Mouse (Mus musculus): ENCODE results near the gene Fbn1. TPM values are rescaled to one million over a fixed set of nuclear protein-coding genes. Genes with fewer than 3 reads are reported as not detected.
A peak's percentile ranks its signal among the peaks of the same experiment; 100 is the strongest.

Gene Fbn1
- polyA plus RNA-seq, 1 experiment from 2014 or later = 32.5 TPM

DNA sequence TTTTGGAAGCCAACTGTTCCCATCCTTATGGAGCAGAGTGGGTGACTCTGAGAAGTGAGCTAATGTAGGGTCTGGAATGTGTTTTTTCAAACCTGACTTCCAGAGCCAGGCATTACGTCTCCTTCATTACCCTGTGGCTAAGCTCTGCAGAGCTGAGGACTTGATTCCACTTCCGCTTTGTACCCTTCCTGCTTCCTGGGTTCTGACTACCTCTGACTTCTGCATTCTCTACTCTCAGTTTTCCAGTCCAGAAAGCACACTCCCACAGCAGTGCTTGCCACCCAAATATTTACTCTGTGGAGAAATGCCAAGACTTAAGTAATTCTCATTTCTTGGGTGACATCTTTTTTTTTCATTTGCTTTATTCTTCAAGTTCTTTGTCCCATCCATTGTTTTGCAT lies 185.2 kb downstream of the Fbn1 start:
- no peak for ATAC-seq (ENCODE audit: borderline replicate concordance, extremely low read depth, low FRiP score, low TSS enrichment)

DNA sequence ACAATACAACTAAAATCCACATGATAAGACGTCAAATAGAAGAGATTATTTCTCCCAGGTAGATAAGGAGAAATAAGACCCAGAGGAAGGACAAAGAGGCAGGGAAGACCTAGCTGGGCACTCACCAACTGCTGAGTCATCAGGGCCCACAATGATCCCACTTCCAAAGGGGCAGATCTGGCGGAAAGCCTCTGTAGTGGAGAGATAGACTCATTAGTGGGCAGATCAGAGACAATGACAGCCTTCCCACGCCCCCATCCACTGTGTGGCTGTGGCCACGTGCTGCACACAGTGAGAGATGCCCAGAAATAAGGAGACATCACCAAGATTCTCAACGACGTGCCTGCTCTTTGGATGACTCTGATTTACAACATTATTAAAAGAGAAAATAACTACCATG lies 186.7 kb downstream of the Fbn1 start:
- H3K9ac ChIP-seq = no peak overlapping the region
- no peak for ATAC-seq (ENCODE audit: borderline replicate concordance, extremely low read depth, low FRiP score, low TSS enrichment)
- no peak overlapping the region for H3K27ac ChIP-seq
- WGBS = 80% methylated on average over 6 of the region's 6 CpGs
- H3K4me1 ChIP-seq = peaks cover 10% of the 10 kb centered on the region; the same call in 1 of the 2 replicates
- no peaks in the 10 kb centered on the region for H3K27me3 ChIP-seq
- no peak overlapping the region for H3K4me2 ChIP-seq
- no peak overlapping the region for H3K4me3 ChIP-seq
- peaks cover 16% of the 10 kb centered on the region; the same call in 1 of the 2 replicates for H3K36me3 ChIP-seq
- H3K9me3 ChIP-seq = no peaks in the 10 kb centered on the region

More for the DNA sequence above, 185.2 kb downstream of the Fbn1 start:
- H3K9me3 ChIP-seq = no peaks in the 10 kb centered on the region
- no peak overlapping the region for H3K9ac ChIP-seq
- no peak overlapping the region for H3K4me2 ChIP-seq
- H3K27ac ChIP-seq = no peak overlapping the region
- no peak overlapping the region for H3K4me3 ChIP-seq
- H3K4me1 ChIP-seq = peaks cover 10% of the 10 kb centered on the region; the same call in 1 of the 2 replicates
- 76% methylated on average over 2 of the region's 2 CpGs for WGBS
- H3K36me3 ChIP-seq = peaks cover 9% of the 10 kb centered on the region; the same call in 1 of the 2 replicates
- H3K27me3 ChIP-seq = no peaks in the 10 kb centered on the region

DNA sequence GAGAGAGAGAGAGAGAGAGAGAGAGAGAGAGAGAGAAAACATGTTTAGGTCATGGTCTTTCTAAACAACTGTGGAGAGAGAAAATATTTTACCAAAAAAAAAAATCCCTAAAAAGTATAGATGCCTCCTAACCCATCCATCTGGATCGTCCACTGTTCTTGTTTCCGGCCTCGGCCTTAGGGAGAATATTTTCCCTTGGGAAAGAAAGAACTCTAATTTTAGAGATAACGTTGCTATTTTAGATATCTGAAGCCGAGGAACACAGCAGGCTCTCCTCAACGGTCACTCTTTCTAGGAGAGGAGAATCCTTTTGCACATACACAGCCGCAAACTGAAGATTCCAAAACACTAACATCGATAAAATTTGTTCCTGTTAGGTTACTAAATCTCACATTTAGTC lies 188.1 kb downstream of the Fbn1 start:
- peak overlapping the region; percentile 53; the same call in 1 of the 2 replicates for H3K27ac ChIP-seq
- no peaks in the 10 kb centered on the region for H3K27me3 ChIP-seq
- ATAC-seq (ENCODE audit: borderline replicate concordance, extremely low read depth, low FRiP score, low TSS enrichment) = peak; percentile 56; the same call in 1 of the 2 replicates
- H3K9ac ChIP-seq = no peak overlapping the region
- WGBS = 57% methylated on average over 8 of the region's 8 CpGs
- H3K9me3 ChIP-seq = no peaks in the 10 kb centered on the region
- peaks cover 16% of the 10 kb centered on the region; the same call in 1 of the 2 replicates for H3K36me3 ChIP-seq
- no peak overlapping the region for H3K4me2 ChIP-seq
- peaks cover 11% of the 10 kb centered on the region; the same call in 1 of the 2 replicates for H3K4me1 ChIP-seq
- no peak overlapping the region for H3K4me3 ChIP-seq

DNA sequence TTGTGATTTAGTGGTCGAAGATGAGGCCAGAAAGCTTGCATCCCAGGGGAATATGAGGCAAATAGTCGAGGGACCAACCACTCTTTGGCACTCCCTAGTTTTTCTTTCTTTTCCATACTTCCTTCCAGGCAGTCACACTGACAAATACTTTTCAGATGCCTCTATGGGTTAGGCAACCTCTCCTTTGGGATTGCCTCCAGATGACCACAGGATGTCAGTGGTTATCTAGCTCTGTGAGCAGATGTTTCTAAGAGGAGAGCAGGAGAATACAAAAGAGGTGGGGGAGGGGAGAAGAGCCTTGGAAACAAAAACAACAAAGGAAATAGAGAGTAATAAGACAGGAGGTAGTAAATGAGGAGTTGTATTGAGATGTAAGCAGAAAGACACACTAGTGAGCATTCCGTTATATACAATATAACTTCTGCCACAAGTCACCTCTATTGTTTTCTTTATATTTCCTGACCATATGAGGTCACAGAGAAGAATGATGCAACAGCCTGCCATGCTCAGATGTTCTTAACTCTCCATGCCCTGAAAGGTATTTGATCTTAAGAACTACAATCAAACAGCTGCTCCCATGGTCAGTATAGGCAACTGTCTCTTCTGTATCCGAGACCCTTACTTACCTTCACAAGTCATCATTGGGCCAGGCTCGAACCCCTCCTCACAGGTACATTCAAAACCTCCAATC lies 189.3 kb downstream of the Fbn1 start:
- Histone ChIP-seq H3K27me3 (no peaks in the 10 kb centered on the region), H3K4me3 (no peak overlapping the region), H3K9ac (no peak overlapping the region), H3K36me3 (peaks cover 16% of the 10 kb centered on the region; the same call in 1 of the 2 replicates), H3K4me2 (no peak overlapping the region), H3K4me1 (peaks cover 14% of the 10 kb centered on the region; the same call in 1 of the 2 replicates), H3K27ac (peak overlapping the region; percentile 34; the same call in 1 of the 2 replicates), H3K9me3 (no peaks in the 10 kb centered on the region)
- no peak for ATAC-seq (ENCODE audit: borderline replicate concordance, extremely low read depth, low FRiP score, low TSS enrichment)
- WGBS = 65% methylated on average over 5 of the region's 5 CpGs

DNA sequence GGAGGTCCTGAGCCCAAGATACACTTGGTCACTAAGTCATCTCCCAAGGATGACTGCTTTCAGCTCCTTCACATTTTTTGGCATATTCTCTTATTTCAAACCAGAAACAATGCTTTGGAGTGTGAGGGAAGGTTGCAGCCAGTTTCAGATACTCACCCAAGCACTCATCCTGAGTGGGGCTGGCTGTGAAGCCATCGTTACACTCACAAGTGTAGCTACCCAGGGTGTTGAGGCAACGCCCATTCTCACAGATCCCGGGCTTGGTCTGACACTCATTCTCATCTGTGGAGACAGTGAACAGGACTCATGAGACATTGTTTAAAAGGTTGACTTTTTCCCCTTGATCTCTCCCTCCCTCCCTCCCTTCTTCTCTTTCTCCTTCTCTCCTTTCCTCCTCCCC lies 192.6 kb downstream of the Fbn1 start:
- no peak for ATAC-seq (ENCODE audit: borderline replicate concordance, extremely low read depth, low FRiP score, low TSS enrichment)
- H3K4me2 ChIP-seq = no peak overlapping the region
- no peaks in the 10 kb centered on the region for H3K27me3 ChIP-seq
- no peak overlapping the region for H3K9ac ChIP-seq
- peaks cover 28% of the 10 kb centered on the region for H3K36me3 ChIP-seq
- no peaks in the 10 kb centered on the region for H3K9me3 ChIP-seq
- WGBS = 84% methylated on average over 3 of the region's 3 CpGs
- H3K4me1 ChIP-seq = peaks cover 10% of the 10 kb centered on the region; the same call in 1 of the 2 replicates
- H3K27ac ChIP-seq = peak overlapping the region; percentile 50; the same call in 1 of the 2 replicates
- no peak overlapping the region for H3K4me3 ChIP-seq

DNA sequence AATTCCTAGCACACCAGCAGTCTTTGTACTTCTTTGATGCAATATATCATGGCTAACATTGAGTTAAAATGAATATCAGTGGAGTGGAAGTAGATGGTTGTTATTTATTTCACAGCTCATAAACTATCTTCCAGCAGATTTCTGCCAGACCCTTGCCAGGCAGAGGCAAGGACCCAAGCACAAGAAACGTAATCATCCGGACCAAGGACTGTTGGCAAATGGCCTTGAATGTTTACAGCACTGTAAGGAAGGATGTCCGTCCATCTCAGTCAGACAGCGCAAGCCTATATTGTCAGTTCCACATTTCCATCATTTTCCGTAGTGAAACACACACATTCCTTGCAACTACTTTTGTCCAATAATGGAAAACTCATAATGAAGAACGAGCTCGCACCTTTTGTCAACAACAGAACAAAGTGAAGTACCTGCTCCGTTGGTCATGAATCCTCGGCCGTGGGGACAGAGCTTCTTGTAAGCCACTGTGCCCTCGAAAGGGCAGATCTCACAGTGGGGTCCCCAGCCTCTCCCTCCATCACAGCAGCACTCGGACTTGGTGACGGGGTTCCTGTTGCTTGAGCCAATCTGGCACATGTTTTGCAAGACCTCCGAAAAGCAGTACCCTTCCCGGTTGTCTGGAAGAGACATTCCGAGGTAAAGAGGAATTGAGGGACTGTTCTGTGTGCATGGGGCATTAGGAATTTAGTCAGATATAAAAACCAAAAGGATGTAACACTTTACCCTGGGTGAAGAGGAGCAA lies 193.4 kb downstream of the Fbn1 start:
- WGBS = 60% methylated on average over 16 of the region's 16 CpGs
- Histone ChIP-seq H3K9me3 (no peaks in the 10 kb centered on the region), H3K9ac (no peak overlapping the region), H3K4me1 (peaks cover 10% of the 10 kb centered on the region; the same call in 1 of the 2 replicates), H3K4me2 (no peak overlapping the region), H3K4me3 (no peak overlapping the region), H3K27me3 (no peaks in the 10 kb centered on the region), H3K36me3 (peaks cover 34% of the 10 kb centered on the region), H3K27ac (peak overlapping the region; percentile 50)
- peak; percentile 70; the same call in 1 of the 2 replicates for ATAC-seq (ENCODE audit: borderline replicate concordance, extremely low read depth, low FRiP score, low TSS enrichment)

DNA sequence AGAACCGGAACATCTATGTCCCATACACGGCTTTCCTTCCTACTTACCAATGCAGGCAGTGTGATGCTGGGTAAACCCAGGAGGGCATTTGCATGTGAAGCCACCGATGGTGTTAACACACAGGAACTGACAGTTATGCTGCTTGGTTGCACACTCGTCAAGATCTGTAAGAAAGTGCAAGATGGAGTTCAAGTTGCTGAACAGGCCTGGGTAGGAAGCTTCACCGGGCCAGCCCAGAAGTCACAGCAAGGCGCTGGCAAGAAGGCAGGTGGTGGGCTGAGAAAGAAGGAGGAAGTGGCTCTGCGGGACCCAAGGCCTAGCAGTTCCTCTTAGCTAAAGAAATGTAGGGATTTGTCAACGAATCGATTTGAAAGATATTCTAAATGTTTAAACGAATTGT lies 198.1 kb downstream of the Fbn1 start:
- H3K4me2 ChIP-seq = no peak overlapping the region
- H3K4me3 ChIP-seq = no peak overlapping the region
- H3K27me3 ChIP-seq = no peaks in the 10 kb centered on the region
- no peaks in the 10 kb centered on the region for H3K9me3 ChIP-seq
- 83% methylated on average over 10 of the region's 10 CpGs for WGBS
- peaks cover 49% of the 10 kb centered on the region for H3K36me3 ChIP-seq
- H3K4me1 ChIP-seq = peaks cover 3% of the 10 kb centered on the region; the same call in 1 of the 2 replicates
- H3K9ac ChIP-seq = no peak overlapping the region
- no peak overlapping the region for H3K27ac ChIP-seq
- ATAC-seq (ENCODE audit: borderline replicate concordance, extremely low read depth, low FRiP score, low TSS enrichment) = no peak

DNA sequence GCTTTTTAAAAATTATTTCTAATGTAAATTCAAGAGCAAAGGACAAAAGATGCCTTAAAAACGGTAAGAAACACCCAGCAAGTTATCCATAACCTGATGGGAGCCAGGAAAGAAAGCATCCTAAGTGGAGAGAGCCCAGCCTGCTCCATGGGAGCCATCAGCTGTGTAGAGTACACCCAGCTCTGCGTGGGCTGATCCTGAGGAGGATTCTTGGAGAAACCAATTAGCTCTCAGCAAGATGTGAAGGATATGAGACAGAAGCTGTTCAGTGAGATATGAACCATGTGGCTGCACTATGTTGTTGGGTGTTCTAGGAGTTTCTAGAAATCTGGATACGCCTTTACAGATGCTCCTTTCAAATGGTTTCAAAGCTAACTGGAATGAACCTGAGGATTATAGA lies 202.1 kb downstream of the Fbn1 start:
- WGBS = 80% methylated on average over 3 of the region's 3 CpGs
- Histone ChIP-seq H3K27ac (no peak overlapping the region), H3K4me2 (no peak overlapping the region), H3K9ac (no peak overlapping the region), H3K27me3 (no peaks in the 10 kb centered on the region), H3K4me1 (no peaks in the 10 kb centered on the region), H3K36me3 (peaks cover 55% of the 10 kb centered on the region), H3K9me3 (no peaks in the 10 kb centered on the region), H3K4me3 (no peak overlapping the region)
- no peak for ATAC-seq (ENCODE audit: borderline replicate concordance, extremely low read depth, low FRiP score, low TSS enrichment)

DNA sequence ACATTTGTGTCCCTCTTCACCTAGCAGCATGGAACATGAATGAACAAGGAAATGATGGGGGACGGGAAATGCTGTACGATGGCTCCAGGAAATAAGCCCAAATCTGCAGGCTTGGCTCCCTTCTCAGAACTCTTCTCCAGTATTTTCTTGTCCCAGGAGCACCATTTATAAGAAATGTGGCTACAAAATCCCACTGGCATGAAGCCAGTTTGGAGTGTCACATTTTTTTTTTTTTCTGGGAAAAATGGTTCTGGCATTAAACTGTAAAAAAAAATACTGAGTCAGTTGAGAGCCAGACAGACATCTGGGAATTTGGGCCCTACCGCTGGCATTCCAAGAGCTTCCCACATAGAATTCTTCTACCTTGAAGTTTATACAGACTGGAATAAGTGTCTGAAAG lies 203.0 kb downstream of the Fbn1 start:
- Histone ChIP-seq H3K36me3 (peaks cover 55% of the 10 kb centered on the region), H3K27ac (no peak overlapping the region), H3K9ac (no peak overlapping the region), H3K27me3 (no peaks in the 10 kb centered on the region), H3K4me2 (no peak overlapping the region), H3K4me3 (no peak overlapping the region), H3K9me3 (no peaks in the 10 kb centered on the region), H3K4me1 (0 out of 2 replicates have a peak, but pooled peaks cover under 1% of the 10 kb centered on the region)
- no peak for ATAC-seq (ENCODE audit: borderline replicate concordance, extremely low read depth, low FRiP score, low TSS enrichment)
- WGBS = 76% methylated on average over 3 of the region's 3 CpGs

DNA sequence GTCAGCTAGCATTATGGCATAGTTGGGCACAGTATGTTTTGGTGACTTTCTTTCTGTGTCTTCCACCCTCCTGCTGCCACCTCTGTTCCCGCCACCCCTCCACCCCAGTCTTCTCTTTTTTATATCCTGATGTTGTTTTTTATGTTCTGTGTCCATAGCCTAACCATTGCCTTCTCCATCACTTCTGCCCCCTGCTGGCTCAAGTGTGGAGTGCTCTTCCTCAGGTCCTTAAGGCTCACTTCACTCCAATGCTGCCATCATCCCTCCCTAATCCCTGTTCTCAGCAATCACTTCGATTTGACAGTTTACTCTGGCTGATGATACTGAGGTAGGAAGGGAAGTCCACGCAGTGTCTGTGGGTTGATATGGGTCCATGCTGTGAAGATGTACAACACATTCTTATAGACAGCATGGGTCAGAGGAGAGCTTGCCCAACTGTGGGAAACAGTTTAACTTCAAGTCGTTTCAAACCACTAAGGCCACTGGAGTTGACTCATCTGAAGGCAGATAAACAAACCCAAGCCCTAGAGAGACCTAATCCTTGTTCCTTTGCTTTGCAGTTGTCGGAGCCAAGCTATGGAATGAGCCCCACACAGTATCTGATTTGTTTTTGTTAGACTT lies 203.9 kb downstream of the Fbn1 start:
- no peaks in the 10 kb centered on the region for H3K9me3 ChIP-seq
- H3K27me3 ChIP-seq = no peaks in the 10 kb centered on the region
- H3K9ac ChIP-seq = no peak overlapping the region
- H3K27ac ChIP-seq = no peak overlapping the region
- ATAC-seq (ENCODE audit: borderline replicate concordance, extremely low read depth, low FRiP score, low TSS enrichment) = no peak
- 59% methylated on average over 5 of the region's 5 CpGs for WGBS
- no peak overlapping the region for H3K4me3 ChIP-seq
- H3K4me1 ChIP-seq = peaks cover 9% of the 10 kb centered on the region
- no peak overlapping the region for H3K4me2 ChIP-seq
- H3K36me3 ChIP-seq = peaks cover 47% of the 10 kb centered on the region

DNA sequence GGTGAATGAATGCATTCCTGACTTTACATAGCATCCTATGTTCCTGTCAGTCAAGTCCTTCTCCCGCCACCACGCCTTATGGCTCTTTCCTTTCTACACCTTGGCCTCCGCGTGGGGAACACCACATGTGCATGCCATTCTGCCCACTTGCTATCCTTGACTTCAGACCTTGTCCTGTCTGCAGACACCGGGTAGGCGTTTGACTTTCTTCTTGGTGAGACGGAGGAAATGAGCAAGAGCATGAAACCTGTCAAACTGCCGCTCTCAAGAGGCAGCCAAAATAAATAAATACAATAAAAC lies 205.2 kb downstream of the Fbn1 start:
- 57% methylated on average over 8 of the region's 8 CpGs for WGBS
- ATAC-seq (ENCODE audit: borderline replicate concordance, extremely low read depth, low FRiP score, low TSS enrichment) = no peak
- H3K36me3 ChIP-seq = peaks cover 36% of the 10 kb centered on the region
- no peak overlapping the region for H3K27ac ChIP-seq
- no peak overlapping the region for H3K9ac ChIP-seq
- peaks cover 13% of the 10 kb centered on the region for H3K4me1 ChIP-seq
- H3K27me3 ChIP-seq = no peaks in the 10 kb centered on the region
- no peak overlapping the region for H3K4me2 ChIP-seq
- no peaks in the 10 kb centered on the region for H3K9me3 ChIP-seq
- H3K4me3 ChIP-seq = no peak overlapping the region

All from lung, embryonic 15.5 days (tissue).